Mouse (Mus musculus): ENCODE data around the gene Homer1. TPM values are rescaled to one million over a fixed set of nuclear protein-coding genes. Genes with fewer than 3 reads are reported as not detected.

Homer1 gene
- polyA plus RNA-seq, 2 experiments = 7.7 to 8.0 TPM

DNA sequence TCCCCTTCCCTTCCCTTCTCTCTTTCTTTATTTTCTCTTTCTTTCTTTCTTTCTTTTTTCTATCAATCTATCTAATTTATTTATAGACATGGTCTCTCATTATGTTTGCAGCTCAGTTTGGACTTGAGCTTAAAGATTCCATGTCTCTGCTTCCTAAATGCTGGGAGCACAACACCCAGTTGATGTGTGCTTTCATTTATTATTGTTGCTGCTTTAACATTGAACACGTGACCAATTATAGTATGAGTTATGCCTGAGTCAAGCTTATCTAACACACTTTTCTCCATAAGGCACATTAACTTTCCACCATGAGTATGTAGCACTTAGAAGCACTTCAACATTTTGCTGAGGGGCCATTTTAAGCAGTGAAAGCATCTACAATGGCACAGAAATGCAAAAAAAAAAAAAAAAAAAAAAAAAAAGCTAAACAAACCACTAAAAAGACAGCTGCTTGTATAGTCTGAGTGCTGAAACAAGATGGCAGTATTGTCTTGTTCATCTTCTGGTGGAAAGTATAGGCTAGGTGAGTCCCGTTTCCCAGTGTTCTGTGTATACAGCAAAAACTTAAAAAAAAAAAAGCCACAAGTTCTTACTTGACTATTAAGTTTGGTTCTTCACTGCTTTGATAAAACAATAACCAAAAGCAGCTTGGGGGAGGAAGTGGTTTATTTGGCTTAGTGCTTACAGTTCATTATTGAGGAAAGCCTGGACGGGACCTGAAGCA, 41.3 kb downstream of the Homer1 start:
- H3K4me1 ChIP-seq (ENCODE audit: control insufficient read depth, insufficient read depth, low read length) = peaks cover 5% of the 10 kb centered on the region; the same call in 1 of the 2 replicates
- no peak for DNase-seq (ENCODE audit: low spot score)
- H3K9me3 ChIP-seq (ENCODE audit: control insufficient read depth, low read length) = no peaks in the 10 kb centered on the region
- TF ChIP-seq POLR2A (IDR thresholded peaks at IDR 0.05; ENCODE audit: borderline replicate concordance, extremely low read depth, insufficient read depth, insufficient read length) = no peak
- no peak overlapping the region for H3K27ac ChIP-seq (replicated peaks; ENCODE audit: low read depth, low read length)
- 79% methylated on average over 3 of the region's 3 CpGs for WGBS
- H3K4me3 ChIP-seq (replicated peaks; ENCODE audit: low read length) = no peak overlapping the region
- H3K9ac ChIP-seq (ENCODE audit: low read depth, low read length, severe bottlenecking) = no peak overlapping the region
- no peak for ATAC-seq (ENCODE audit: low FRiP score, low read depth)
- 0 out of 2 replicates have a peak, but pooled peaks cover 4% of the 10 kb centered on the region for H3K36me3 ChIP-seq (ENCODE audit: control insufficient read depth, insufficient read depth, low read length)
- no peak overlapping the region for H3K4me2 ChIP-seq (replicated peaks; ENCODE audit: low read depth, low read length, severe bottlenecking)
- no peaks in the 10 kb centered on the region for H3K27me3 ChIP-seq (ENCODE audit: control insufficient read depth, insufficient read depth, low read length)

DNA sequence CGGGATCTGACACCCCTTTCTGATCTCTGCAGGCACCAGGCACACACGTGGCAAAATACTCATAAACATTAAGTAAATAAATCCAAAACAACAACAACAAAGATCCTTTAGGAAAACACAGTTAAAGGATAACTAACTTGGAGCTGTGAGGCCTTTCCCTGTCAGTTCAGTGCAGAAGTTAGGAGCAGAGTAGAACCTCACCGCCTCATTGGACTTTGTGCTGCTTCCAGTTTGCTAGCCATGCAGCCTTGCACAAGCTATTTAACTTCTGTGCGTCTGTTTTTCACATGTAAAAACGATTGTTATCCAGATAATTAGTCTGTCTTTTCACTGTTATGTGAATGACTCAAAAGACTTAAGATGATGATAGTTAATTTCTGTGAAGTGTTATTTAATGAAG, 43.2 kb downstream of the Homer1 start:
- H3K9ac ChIP-seq (ENCODE audit: low read depth, low read length, severe bottlenecking) = no peak overlapping the region
- 64% methylated on average over 5 of the region's 5 CpGs for WGBS
- H3K4me1 ChIP-seq (ENCODE audit: control insufficient read depth, insufficient read depth, low read length) = peaks cover 5% of the 10 kb centered on the region; the same call in 1 of the 2 replicates
- no peak overlapping the region for H3K4me3 ChIP-seq (replicated peaks; ENCODE audit: low read length)
- TF ChIP-seq POLR2A (IDR thresholded peaks at IDR 0.05; ENCODE audit: borderline replicate concordance, extremely low read depth, insufficient read depth, insufficient read length) = no peak
- H3K4me2 ChIP-seq (replicated peaks; ENCODE audit: low read depth, low read length, severe bottlenecking) = no peak overlapping the region
- ATAC-seq (ENCODE audit: low FRiP score, low read depth) (no peak), DNase-seq (ENCODE audit: low spot score) (no peak)
- no peaks in the 10 kb centered on the region for H3K27me3 ChIP-seq (ENCODE audit: control insufficient read depth, insufficient read depth, low read length)
- 0 out of 2 replicates have a peak, but pooled peaks cover 4% of the 10 kb centered on the region for H3K36me3 ChIP-seq (ENCODE audit: control insufficient read depth, insufficient read depth, low read length)
- H3K27ac ChIP-seq (replicated peaks; ENCODE audit: low read depth, low read length) = no peak overlapping the region
- H3K9me3 ChIP-seq (ENCODE audit: control insufficient read depth, low read length) = no peaks in the 10 kb centered on the region

DNA sequence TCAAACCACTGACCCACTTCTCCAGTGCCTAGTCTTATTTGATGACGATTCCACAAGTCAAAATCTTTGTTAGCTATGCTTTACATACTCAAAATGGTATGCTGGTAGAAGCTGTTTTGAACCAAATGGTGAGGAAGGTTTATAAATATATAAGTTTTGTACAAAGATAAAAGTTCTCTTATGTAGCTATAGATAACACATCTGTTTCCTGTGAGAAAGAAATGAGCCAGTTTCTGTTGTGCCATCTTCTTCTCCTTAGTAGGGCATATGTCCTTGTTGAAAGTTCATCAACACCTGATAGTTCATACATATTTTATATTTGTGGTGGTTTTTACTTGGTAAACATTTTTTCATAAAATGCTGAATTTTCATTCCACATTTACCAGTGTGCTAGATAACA, 45.0 kb downstream of the Homer1 start:
- Histone ChIP-seq H3K9ac (ENCODE audit: low read depth, low read length, severe bottlenecking) (no peak overlapping the region), H3K36me3 (ENCODE audit: control insufficient read depth, insufficient read depth, low read length) (0 out of 2 replicates have a peak, but pooled peaks cover 4% of the 10 kb centered on the region), H3K27ac (replicated peaks; ENCODE audit: low read depth, low read length) (no peak overlapping the region), H3K4me1 (ENCODE audit: control insufficient read depth, insufficient read depth, low read length) (no peaks in the 10 kb centered on the region), H3K9me3 (ENCODE audit: control insufficient read depth, low read length) (no peaks in the 10 kb centered on the region), H3K4me3 (replicated peaks; ENCODE audit: low read length) (no peak overlapping the region), H3K27me3 (ENCODE audit: control insufficient read depth, insufficient read depth, low read length) (no peaks in the 10 kb centered on the region), H3K4me2 (replicated peaks; ENCODE audit: low read depth, low read length, severe bottlenecking) (no peak overlapping the region)
- ATAC-seq (ENCODE audit: low FRiP score, low read depth) (no peak), DNase-seq (ENCODE audit: low spot score) (no peak)
- TF ChIP-seq POLR2A (IDR thresholded peaks at IDR 0.05; ENCODE audit: borderline replicate concordance, extremely low read depth, insufficient read depth, insufficient read length) = no peak
- WGBS = 95% methylated on average over 1 of the region's 1 CpGs

DNA sequence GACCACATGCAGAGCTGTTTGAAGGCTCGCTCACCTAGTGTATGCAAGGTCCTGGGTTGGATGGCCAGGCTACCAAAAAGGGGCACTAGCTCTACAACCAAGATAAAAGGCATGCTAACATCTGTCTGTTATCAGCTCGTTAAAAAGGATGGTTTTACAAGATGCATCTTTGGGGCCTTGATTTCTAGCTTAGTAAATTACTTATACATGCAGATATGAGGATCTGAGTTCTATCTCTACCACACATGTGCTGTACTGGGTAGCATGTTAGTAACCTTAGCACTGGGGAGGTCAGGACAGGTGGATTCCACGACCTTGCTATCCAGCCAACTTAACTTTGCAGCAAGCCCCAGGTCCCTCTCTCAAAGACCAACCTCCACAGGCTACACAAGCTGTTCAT, 46.4 kb downstream of the Homer1 start:
- ATAC-seq (ENCODE audit: low FRiP score, low read depth) = no peak
- 76% methylated on average over 3 of the region's 3 CpGs for WGBS

DNA sequence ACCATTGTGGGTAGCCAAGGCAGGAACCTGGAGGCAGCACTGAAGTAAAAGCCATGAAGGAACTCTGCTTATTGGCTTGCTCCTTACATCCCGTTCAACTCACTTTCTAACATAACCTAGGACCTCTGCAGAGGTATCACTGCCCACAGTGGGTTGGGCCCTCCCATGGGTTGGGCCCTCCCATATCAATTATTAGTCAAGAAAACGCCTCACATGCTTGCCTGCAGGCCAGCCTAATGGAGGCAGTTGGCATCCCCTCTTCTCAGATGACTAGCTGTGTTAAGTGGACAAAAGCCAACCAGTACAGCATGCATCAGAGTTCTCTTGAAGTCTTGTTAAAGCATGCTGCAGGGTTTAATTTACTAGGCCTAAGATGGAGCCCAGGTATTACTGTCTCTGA, 52.6 kb downstream of the Homer1 start:
- no peak overlapping the region for H3K4me2 ChIP-seq (replicated peaks; ENCODE audit: low read depth, low read length, severe bottlenecking)
- DNase-seq (ENCODE audit: low spot score) (no peak), ATAC-seq (ENCODE audit: low FRiP score, low read depth) (no peak)
- no peak overlapping the region for H3K9ac ChIP-seq (ENCODE audit: low read depth, low read length, severe bottlenecking)
- no peaks in the 10 kb centered on the region for H3K27me3 ChIP-seq (ENCODE audit: control insufficient read depth, insufficient read depth, low read length)
- TF ChIP-seq POLR2A (IDR thresholded peaks at IDR 0.05; ENCODE audit: borderline replicate concordance, extremely low read depth, insufficient read depth, insufficient read length) = no peak
- no peak overlapping the region for H3K27ac ChIP-seq (replicated peaks; ENCODE audit: low read depth, low read length)
- 66% methylated on average over 2 of the region's 2 CpGs for WGBS
- H3K4me1 ChIP-seq (ENCODE audit: control insufficient read depth, insufficient read depth, low read length) = peaks cover 3% of the 10 kb centered on the region; the same call in 1 of the 2 replicates
- no peaks in the 10 kb centered on the region for H3K9me3 ChIP-seq (ENCODE audit: control insufficient read depth, low read length)
- no peak overlapping the region for H3K4me3 ChIP-seq (replicated peaks; ENCODE audit: low read length)
- no peaks in the 10 kb centered on the region for H3K36me3 ChIP-seq (ENCODE audit: control insufficient read depth, insufficient read depth, low read length)

More for the DNA sequence above, 46.4 kb downstream of the Homer1 start:
- Histone ChIP-seq H3K4me2 (replicated peaks; ENCODE audit: low read depth, low read length, severe bottlenecking) (no peak overlapping the region), H3K4me1 (ENCODE audit: control insufficient read depth, insufficient read depth, low read length) (no peaks in the 10 kb centered on the region), H3K27me3 (ENCODE audit: control insufficient read depth, insufficient read depth, low read length) (no peaks in the 10 kb centered on the region), H3K4me3 (replicated peaks; ENCODE audit: low read length) (no peak overlapping the region), H3K36me3 (ENCODE audit: control insufficient read depth, insufficient read depth, low read length) (0 out of 2 replicates have a peak, but pooled peaks cover 4% of the 10 kb centered on the region), H3K9ac (ENCODE audit: low read depth, low read length, severe bottlenecking) (no peak overlapping the region), H3K9me3 (ENCODE audit: control insufficient read depth, low read length) (no peaks in the 10 kb centered on the region), H3K27ac (replicated peaks; ENCODE audit: low read depth, low read length) (no peak overlapping the region)
- TF ChIP-seq POLR2A (IDR thresholded peaks at IDR 0.05; ENCODE audit: borderline replicate concordance, extremely low read depth, insufficient read depth, insufficient read length) = no peak
- DNase-seq (ENCODE audit: low spot score) = no peak

Measured in limb, embryonic 14.5 days (tissue).